ENCODE assay signal across 25 mouse cellular contexts in the genomic region with DNA sequence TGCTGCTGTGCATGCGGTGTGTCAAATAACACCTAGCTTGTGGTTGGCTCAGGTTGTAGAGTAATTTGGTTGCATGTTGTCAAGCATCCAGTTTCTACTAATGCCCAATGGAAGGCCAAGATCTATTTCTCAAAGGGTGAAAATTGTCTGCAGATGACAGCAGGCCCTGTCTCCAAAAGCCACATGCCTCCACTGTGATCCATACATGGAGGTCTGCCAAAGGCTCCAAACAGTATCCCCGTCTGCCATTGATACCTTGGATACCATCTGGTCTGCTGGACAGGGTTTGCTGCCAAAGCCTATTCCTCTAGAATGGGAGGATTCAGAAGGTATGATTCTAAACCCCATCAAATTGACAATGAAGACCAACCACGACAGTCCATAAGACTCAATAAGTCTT.
DNase-seq lines count a peak whose midpoint lies in the region; ATAC-seq and TF ChIP-seq lines count a peak whose summit lies in the region.
"Had no signal": no experiment of that assay in that cellular context is flagged by ENCODE, and none has a peak within 500 bp of the region (broad histone marks: within the 10 kb centered on the region; RNA-seq: fewer than 3 reads in every experiment).

No protein-coding gene starts in this region.

- peak; percentile 19 for DNase-seq in heart, embryonic 10.5 days (ENCODE audit: low spot score)
- no peak for DNase-seq in heart, adult 2 months
- DNase-seq in cerebellum, adult 18-20 months = peak; percentile 65 to 70
- DNase-seq in cerebellum, adult 9-11 months = peak; percentile 87
- DNase-seq in spleen, postnatal 10 days (ENCODE audit: low spot score in 2 of 2) = no peak
- DNase-seq: adrenal gland, adult 2 months; adrenal gland, postnatal 36 days; gastrocnemius, postnatal 25 days; kidney, adult 8-10 months; kidney, postnatal 10 days; liver, postnatal 0 days; retina, postnatal 1 day; right cerebral cortex, postnatal 14 days; thymus, postnatal 14 days had no signal

- no peaks in the 10 kb centered on the region for H3K27me3 ChIP-seq in heart, embryonic 10.5 days (ENCODE audit: insufficient read depth, poor library complexity, severe bottlenecking)
- no peaks in the 10 kb centered on the region for H3K27me3 ChIP-seq in heart, adult 2 months (ENCODE audit: control insufficient read depth, insufficient read depth, low read length)
- H3K27me3 ChIP-seq: forebrain, embryonic 13.5 days; heart, embryonic 15.5 days; hindbrain, embryonic 12.5 days; liver, embryonic 12.5 days; midbrain, embryonic 13.5 days; stomach, embryonic 15.5 days had no signal

- intact Hi-C loops in heart, adult 2 months (cut with DNase I) = loop anchor here (5.0 kb wide), 2 partner anchors 44 to 59 kb away; no protein-coding TSS in a partner anchor

- H3K4me1 ChIP-seq in heart, embryonic 10.5 days = peaks cover 11% of the 10 kb centered on the region; the same call in 1 of the 2 replicates
- H3K4me1 ChIP-seq in heart, adult 2 months (ENCODE audit: control insufficient read depth, insufficient read depth, low read length) = peaks cover 7% of the 10 kb centered on the region
- peaks cover 5% of the 10 kb centered on the region for H3K4me1 ChIP-seq in olfactory bulb, adult 2 months (ENCODE audit: control insufficient read depth, insufficient read depth, low read length)
- H3K4me1 ChIP-seq: forebrain, embryonic 13.5 days; heart, embryonic 15.5 days; hindbrain, embryonic 12.5 days; liver, embryonic 12.5 days; midbrain, embryonic 13.5 days; stomach, embryonic 15.5 days had no signal

- no peak overlapping the region for H3K4me3 ChIP-seq in heart, embryonic 10.5 days
- no peak overlapping the region for H3K4me3 ChIP-seq in heart, adult 2 months
- no peak overlapping the region for H3K4me3 ChIP-seq in olfactory bulb, adult 2 months (ENCODE audit: insufficient read depth, low read depth, low read length)
- H3K4me3 ChIP-seq: forebrain, embryonic 13.5 days; heart, embryonic 15.5 days; hindbrain, embryonic 12.5 days; liver, embryonic 12.5 days; midbrain, embryonic 13.5 days; stomach, embryonic 15.5 days had no signal

- ATAC-seq in monocyte, adult 5-6 weeks (replicated peaks; ENCODE audit: insufficient number of reproducible peaks, low FRiP score, low TSS enrichment, poor library complexity, severe bottlenecking) = no peak
- ATAC-seq: forebrain, embryonic 13.5 days; intestine, embryonic 16.5 days; liver, embryonic 12.5 days; liver, postnatal 0 days; lung, postnatal 0 days; midbrain, embryonic 13.5 days had no signal

- no peaks in the 10 kb centered on the region for H3K79me2 ChIP-seq in heart, adult 2 months (replicated peaks; ENCODE audit: control insufficient read depth, insufficient read depth, low read length)

- H3K36me3 ChIP-seq in heart, embryonic 10.5 days = no peaks in the 10 kb centered on the region
- H3K36me3 ChIP-seq in heart, adult 2 months (ENCODE audit: control insufficient read depth, insufficient read depth, low read length) = peaks cover 7% of the 10 kb centered on the region
- H3K36me3 ChIP-seq: heart, embryonic 15.5 days; hindbrain, embryonic 12.5 days; liver, embryonic 12.5 days; midbrain, embryonic 13.5 days; stomach, embryonic 15.5 days had no signal

- TF ChIP-seq EP300 in heart, adult 2 months (IDR thresholded peaks at IDR 0.05; ENCODE audit: insufficient read depth, low read depth, low read length) = no peak

- TF ChIP-seq POLR2A in heart, adult 2 months (IDR thresholded peaks at IDR 0.05; ENCODE audit: insufficient read depth, low read depth, low read length) = no peak
- TF ChIP-seq POLR2A in olfactory bulb, adult 2 months (IDR thresholded peaks at IDR 0.05; ENCODE audit: insufficient read depth, low read depth, low read length) = no peak

- WGBS in heart, embryonic 10.5 days = 92% methylated on average over 3 of the region's 3 CpGs
- 93% methylated on average over 3 of the region's 3 CpGs for WGBS in heart, adult 2 months
- WGBS in olfactory bulb, adult 2 months = 97% methylated on average over 3 of the region's 3 CpGs

- no peaks in the 10 kb centered on the region for H3K9me3 ChIP-seq in heart, embryonic 10.5 days
- H3K9me3 ChIP-seq: forebrain, embryonic 13.5 days; heart, embryonic 15.5 days; hindbrain, embryonic 12.5 days; liver, embryonic 12.5 days; midbrain, embryonic 13.5 days; stomach, embryonic 15.5 days had no signal

- H3K9ac ChIP-seq in heart, adult 2 months (ENCODE audit: low read depth, low read length) = no peak overlapping the region
- H3K9ac ChIP-seq: forebrain, embryonic 13.5 days; heart, embryonic 15.5 days; hindbrain, embryonic 12.5 days; liver, embryonic 12.5 days; liver, postnatal 0 days; midbrain, embryonic 13.5 days; stomach, embryonic 15.5 days had no signal

- no peak overlapping the region for H3K27ac ChIP-seq in heart, embryonic 10.5 days
- no peak overlapping the region for H3K27ac ChIP-seq in heart, adult 2 months
- peak overlapping the region; percentile 36; the same call in 1 of the 2 replicates for H3K27ac ChIP-seq in olfactory bulb, adult 2 months (ENCODE audit: insufficient read depth, low read depth, low read length)
- H3K27ac ChIP-seq: forebrain, embryonic 13.5 days; heart, embryonic 15.5 days; hindbrain, embryonic 12.5 days; liver, embryonic 12.5 days; macrophage; midbrain, embryonic 13.5 days; stomach, embryonic 15.5 days had no signal

- TF ChIP-seq CTCF in heart, adult 2 months (IDR thresholded peaks at IDR 0.05) = no peak
- no peak for TF ChIP-seq CTCF in olfactory bulb, adult 2 months (IDR thresholded peaks at IDR 0.05; ENCODE audit: insufficient read depth, low read depth, low read length)

Comparison
In these comparisons a context has a peak if more than half of its experiments do, and no peak if none do; other contexts are left out.
1. DNase-seq: peak in heart, embryonic 10.5 days (single experiment), cerebellum, adult 18-20 months (2 of 2) and cerebellum, adult 9-11 months (single experiment); none in heart, adult 2 months (0 of 2) and spleen, postnatal 10 days (0 of 2).